In genomic region chr4:95395746-95396145, GRCm38 (mm10) we compare ENCODE assay signal across 11 mouse cellular contexts.
A peak's percentile ranks its signal among the peaks of the same experiment; 100 is the strongest.
DNase-seq lines count a peak whose midpoint lies in the region; ATAC-seq and TF ChIP-seq lines count a peak whose summit lies in the region.
"Had no signal": no experiment of that assay in that cellular context is flagged by ENCODE, and none has a peak within 500 bp of the region (broad histone marks: within the 10 kb centered on the region; RNA-seq: fewer than 3 reads in every experiment).

No protein-coding gene starts in this region.

- H3K4me2 ChIP-seq in lung, embryonic 14.5 days: no peak overlapping the region

- H3K4me3 ChIP-seq in lung, embryonic 14.5 days (ENCODE audit: low read depth, low read length): no peak overlapping the region
- H3K4me3 ChIP-seq: limb, embryonic 10.5 days had no signal

- H3K36me3 ChIP-seq in lung, embryonic 14.5 days (ENCODE audit: insufficient read depth): no peaks in the 10 kb centered on the region
- H3K36me3 ChIP-seq: limb, embryonic 10.5 days had no signal

- WGBS in lung, embryonic 14.5 days: 64% methylated on average over 3 of the region's 3 CpGs

- H3K27ac ChIP-seq in lung, embryonic 14.5 days (ENCODE audit: low read depth): no peak overlapping the region
- H3K27ac ChIP-seq: limb, embryonic 10.5 days had no signal

- TF ChIP-seq CTCF in lung, embryonic 14.5 days (IDR thresholded peaks at IDR 0.05; ENCODE audit: low read depth): no peak

- no peak for ATAC-seq in lung, embryonic 14.5 days (ENCODE audit: insufficient read depth)
- ATAC-seq in monocyte, adult 5-6 weeks (replicated peaks; ENCODE audit: insufficient number of reproducible peaks, low FRiP score, low TSS enrichment, poor library complexity, severe bottlenecking): no peak
- ATAC-seq: forebrain, embryonic 14.5 days had no signal

- peak; percentile 27 for DNase-seq in kidney, adult 9 months
- no peak for DNase-seq in kidney, adult 18-20 months
- peak; percentile 84 for DNase-seq in 3T3-L1 (ENCODE audit: low read depth, low spot score)
- peak; percentile 48 to 52 for DNase-seq in adrenal gland, adult 18-20 months (ENCODE audit: low spot score in 2 of 2)
- DNase-seq in lung, embryonic 14.5 days: peak; percentile 41
- no peak for DNase-seq in left cerebral cortex, postnatal 14 days (ENCODE audit: low spot score in 2 of 2)
- no peak for DNase-seq in thymus, postnatal 36 days
- DNase-seq: cerebellum, adult 9-11 months had no signal

- no peak overlapping the region for H3K9ac ChIP-seq in lung, embryonic 14.5 days

- intact Hi-C loops in left cerebral cortex, postnatal 14 days (cut with DNase I): no loop called here

- no peaks in the 10 kb centered on the region for H3K27me3 ChIP-seq in lung, embryonic 14.5 days (ENCODE audit: insufficient read depth, low read length)

- H3K4me1 ChIP-seq in lung, embryonic 14.5 days (ENCODE audit: insufficient read depth): no peaks in the 10 kb centered on the region; the same call in 1 of the 2 replicates
- H3K4me1 ChIP-seq: limb, embryonic 10.5 days had no signal

- H3K9me3 ChIP-seq in lung, embryonic 14.5 days (ENCODE audit: low read depth, low read length): no peaks in the 10 kb centered on the region
- H3K9me3 ChIP-seq: limb, embryonic 10.5 days had no signal

Comparison
In these comparisons a context has a peak if more than half of its experiments do, and no peak if none do; other contexts are left out.
1. DNase-seq: peak in kidney, adult 9 months (single experiment), 3T3-L1 (single experiment), adrenal gland, adult 18-20 months (2 of 2) and lung, embryonic 14.5 days (single experiment); none in kidney, adult 18-20 months (single experiment), left cerebral cortex, postnatal 14 days (0 of 2) and thymus, postnatal 36 days (0 of 2).